Mouse (Mus musculus) ES-E14 (cell line): ENCODE results near the gene Ubtd1.

Source experiments
- HCFC1 ChIP-seq: IDR thresholded peaks from 2 replicates; pipeline ENCODE4 v1.6.1; 2012; ENCODE audit warnings: low read length, inconsistent platforms, borderline replicate concordance; ENCODE audit not compliant: insufficient read depth
- MAFK ChIP-seq: IDR thresholded peaks from 2 replicates; pipeline ENCODE4 v1.6.1; 2014; ENCODE audit warnings: mild to moderate bottlenecking, low read depth, low read length, inconsistent platforms; ENCODE audit not compliant: insufficient read depth
- ZC3H11A ChIP-seq: IDR thresholded peaks from 2 replicates; pipeline ENCODE4 v1.6.1; 2012; ENCODE audit warnings: low read depth, mild to moderate bottlenecking, inconsistent platforms, low read length, borderline replicate concordance

GRCm38 (mm10) chr19:42051948-42052347 is 70.4 kb downstream of the Ubtd1 start, which contains the start of gene 4933411K16Rik:
- TF ChIP-seq MAFK, result no peak
- no peak for TF ChIP-seq ZC3H11A
- no peak for TF ChIP-seq HCFC1
